Mouse (Mus musculus): ENCODE measurements at regions not wholly inside any gene's neighbourhood (a gene's known extent, or its start where the extent isn't known, plus 50 kb on each side); places are given as distances from the start of the nearest gene placed in this dataset.

DNA sequence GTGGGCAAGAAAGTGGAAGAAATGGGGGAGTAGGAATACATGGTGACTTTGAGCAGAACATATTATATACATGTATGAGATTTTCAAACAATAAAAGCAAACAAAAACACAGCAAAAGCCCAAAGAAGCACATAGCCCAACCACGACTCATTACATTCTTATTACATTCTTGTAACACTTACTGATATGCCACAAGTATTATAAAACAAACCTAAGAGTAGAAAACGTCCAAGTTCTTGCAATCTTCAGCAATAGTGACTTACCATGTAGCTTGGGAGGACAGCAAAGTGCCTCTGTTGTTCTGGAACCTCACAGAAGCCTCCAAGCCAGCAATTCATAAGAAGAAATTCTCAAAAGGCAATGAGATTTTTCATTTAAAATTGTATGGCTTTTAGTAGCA is 326.8 kb downstream of the Pax3 start:
- TF ChIP-seq RAD21 (IDR thresholded peaks at IDR 0.05; ENCODE audit: low read depth, low read length) = no peak
- no peak for TF ChIP-seq CTCF (conservative IDR thresholded peaks at IDR 0.05 in 1 of 2, IDR thresholded peaks at IDR 0.05 in 1 of 2; ENCODE audit: low read depth in 2 of 2, low read length in 2 of 2)
- TF ChIP-seq MXI1 (IDR thresholded peaks at IDR 0.05; ENCODE audit: low read depth, low read length) = no peak
- no peak for TF ChIP-seq ELF1 (IDR thresholded peaks at IDR 0.05; ENCODE audit: low read depth, low read length)
- no peak for TF ChIP-seq MAZ (IDR thresholded peaks at IDR 0.05; ENCODE audit: low read depth, low read length)
- no peak for TF ChIP-seq POLR2A (IDR thresholded peaks at IDR 0.05; ENCODE audit: low read depth, low read length)
